Mouse (Mus musculus) left cerebral cortex, postnatal 36 days (tissue): ENCODE measurements at regions not wholly inside any gene's neighbourhood (a gene's known extent, or its start where the extent isn't known, plus 50 kb on each side); places are given as distances from the start of the nearest gene placed in this dataset.

Experiments
- DNase-seq, 2 experiments: peaks; one replicate each; pipeline ENCODE4 v3.0.0; 2021 to 2022; ENCODE audit warnings: low spot score in 2 of 2, mixed read lengths in 1 of 2
- intact Hi-C: fragments of 180-260 bp; cut with DNase I; formaldehyde crosslinking; loops from one replicate; pipeline ENCODE4 v1.15.1; 2025

- intact Hi-C loops = no loop called here
- DNase-seq = no peak
These were observed 55.7 kb upstream of the Gpc6 start for GRCm38 (mm10) chr14:116869437-116869836.

GRCm38 (mm10) chr14:116869996-116870395 lies 55.1 kb upstream of the Gpc6 start:
- DNase-seq = no peak
- intact Hi-C loops = no loop called here
